In genomic region chr12:85263190-85263589, GRCm38 (mm10) we compare ENCODE assay signal across 14 mouse cellular contexts. TPM values are rescaled to one million over a fixed set of nuclear protein-coding genes. Genes with fewer than 3 reads are reported as not detected.
DNase-seq lines count a peak whose midpoint lies in the region; ATAC-seq and TF ChIP-seq lines count a peak whose summit lies in the region.
"Had no signal": no experiment of that assay in that cellular context is flagged by ENCODE, and none has a peak within 500 bp of the region (broad histone marks: within the 10 kb centered on the region; RNA-seq: fewer than 3 reads in every experiment).

No protein-coding gene starts in this region.

- H3K4me3 ChIP-seq in hindbrain, embryonic 12.5 days = no peak overlapping the region
- no peak overlapping the region for H3K4me3 ChIP-seq in hindbrain, embryonic 11.5 days (ENCODE audit: low read depth, low read length)
- H3K4me3 ChIP-seq in embryonic fibroblast, embryonic 13.5 days (ENCODE audit: insufficient read depth, low read length) = no peak overlapping the region
- no peak overlapping the region for H3K4me3 ChIP-seq in stomach, embryonic 15.5 days (replicated peaks)
- H3K4me3 ChIP-seq: forebrain, embryonic 15.5 days; heart, embryonic 13.5 days; midbrain, embryonic 15.5 days had no signal

- no peak for DNase-seq in hindbrain, embryonic 11.5 days (ENCODE audit: low spot score)
- peak; percentile 49 for DNase-seq in right cerebral cortex, adult 18-20 months
- DNase-seq in right cerebral cortex, postnatal 4 days = no peak
- no peak for DNase-seq in B cell, adult 2 months
- DNase-seq in cerebellum, postnatal 4 days (ENCODE audit: low spot score in 2 of 2) = no peak
- DNase-seq: cerebellum, postnatal 25 days; kidney, postnatal 25 days; thymus, adult 18-20 months had no signal

- 83% methylated on average over 5 of the region's 5 CpGs for WGBS in hindbrain, embryonic 12.5 days
- WGBS in hindbrain, embryonic 11.5 days = 85% methylated on average over 5 of the region's 5 CpGs
- 56% methylated on average over 5 of the region's 5 CpGs for WGBS in stomach, embryonic 15.5 days

- no peak for ATAC-seq in hindbrain, embryonic 12.5 days (ENCODE audit: low FRiP score)
- ATAC-seq in hindbrain, embryonic 11.5 days (ENCODE audit: low FRiP score) = no peak
- no peak for ATAC-seq in stomach, embryonic 15.5 days (ENCODE audit: insufficient read depth, low FRiP score, low read depth)
- ATAC-seq: forebrain, embryonic 15.5 days; midbrain, embryonic 15.5 days had no signal

- no peak for TF ChIP-seq CTCF in embryonic fibroblast, embryonic 13.5 days (IDR thresholded peaks at IDR 0.05; ENCODE audit: borderline replicate concordance, insufficient read depth, low read length)

- H3K9me3 ChIP-seq in hindbrain, embryonic 12.5 days (replicated peaks) = no peaks in the 10 kb centered on the region
- no peaks in the 10 kb centered on the region for H3K9me3 ChIP-seq in hindbrain, embryonic 11.5 days (ENCODE audit: control insufficient read depth, low read length)
- no peaks in the 10 kb centered on the region for H3K9me3 ChIP-seq in stomach, embryonic 15.5 days
- H3K9me3 ChIP-seq: forebrain, embryonic 15.5 days; heart, embryonic 13.5 days; midbrain, embryonic 15.5 days had no signal

- TF ChIP-seq POLR2A in embryonic fibroblast, embryonic 13.5 days (IDR thresholded peaks at IDR 0.05; ENCODE audit: low read depth, low read length) = no peak

- H3K4me2 ChIP-seq in hindbrain, embryonic 12.5 days (replicated peaks) = no peak overlapping the region
- no peak overlapping the region for H3K4me2 ChIP-seq in hindbrain, embryonic 11.5 days (replicated peaks; ENCODE audit: low read depth, low read length)
- no peak overlapping the region for H3K4me2 ChIP-seq in stomach, embryonic 15.5 days
- H3K4me2 ChIP-seq: forebrain, embryonic 15.5 days; heart, embryonic 13.5 days; midbrain, embryonic 15.5 days had no signal

- no peaks in the 10 kb centered on the region for H3K27me3 ChIP-seq in hindbrain, embryonic 12.5 days
- no peaks in the 10 kb centered on the region for H3K27me3 ChIP-seq in hindbrain, embryonic 11.5 days (ENCODE audit: control insufficient read depth, insufficient read depth, low read length)
- no peaks in the 10 kb centered on the region for H3K27me3 ChIP-seq in stomach, embryonic 15.5 days (replicated peaks)
- H3K27me3 ChIP-seq: forebrain, embryonic 15.5 days; heart, embryonic 13.5 days; midbrain, embryonic 15.5 days had no signal

- H3K36me3 ChIP-seq in hindbrain, embryonic 12.5 days = peaks cover 5% of the 10 kb centered on the region; the same call in 1 of the 2 replicates
- H3K36me3 ChIP-seq in hindbrain, embryonic 11.5 days (ENCODE audit: control insufficient read depth, insufficient read depth, low read length) = no peaks in the 10 kb centered on the region
- H3K36me3 ChIP-seq in stomach, embryonic 15.5 days = no peaks in the 10 kb centered on the region; the same call in 1 of the 2 replicates
- H3K36me3 ChIP-seq: forebrain, embryonic 15.5 days had no signal

- H3K27ac ChIP-seq in hindbrain, embryonic 12.5 days = no peak overlapping the region
- H3K27ac ChIP-seq in hindbrain, embryonic 11.5 days (ENCODE audit: low read depth, low read length) = no peak overlapping the region
- peak overlapping the region; percentile 35; the same call in 1 of the 2 replicates for H3K27ac ChIP-seq in embryonic fibroblast, embryonic 13.5 days (ENCODE audit: insufficient read depth, low read length)
- peak overlapping the region; percentile 74 for H3K27ac ChIP-seq in stomach, embryonic 15.5 days
- H3K27ac ChIP-seq: forebrain, embryonic 15.5 days; midbrain, embryonic 15.5 days had no signal

- H3K9ac ChIP-seq in hindbrain, embryonic 12.5 days = 0 out of 2 replicates have a peak overlapping the region, but pooled peaks have one; percentile 29
- no peak overlapping the region for H3K9ac ChIP-seq in hindbrain, embryonic 11.5 days (ENCODE audit: low read depth, low read length)
- H3K9ac ChIP-seq in stomach, embryonic 15.5 days = no peak overlapping the region
- H3K9ac ChIP-seq: forebrain, embryonic 15.5 days; heart, embryonic 13.5 days; midbrain, embryonic 15.5 days had no signal

- H3K4me1 ChIP-seq in hindbrain, embryonic 12.5 days = peaks cover 3% of the 10 kb centered on the region; the same call in 1 of the 2 replicates
- no peaks in the 10 kb centered on the region for H3K4me1 ChIP-seq in hindbrain, embryonic 11.5 days (replicated peaks; ENCODE audit: control insufficient read depth, insufficient read depth, low read length)
- peaks cover 6% of the 10 kb centered on the region for H3K4me1 ChIP-seq in embryonic fibroblast, embryonic 13.5 days (ENCODE audit: control insufficient read depth, insufficient read depth, low read length)
- peaks cover 9% of the 10 kb centered on the region; the same call in 1 of the 2 replicates for H3K4me1 ChIP-seq in stomach, embryonic 15.5 days

RNA-seq across cellular contexts. Expression of gene Mlh3, which starts 7.2 kb away (rescaled TPM):
- polyA plus RNA-seq in hindbrain, embryonic 12.5 days (2016; fragmentation: Nextera tagmentation; extraction: Ambion mirVana) = 9.1 and 9.8 TPM in 2 replicates
- polyA plus RNA-seq in hindbrain, embryonic 11.5 days (2014; fragmentation: Nextera tagmentation; extraction: Ambion mirVana) = 7.7 and 8.4 TPM in 2 replicates
- polyA plus RNA-seq in embryonic fibroblast, embryonic 13.5 days (2011; ENCODE audit: insufficient read length, low read depth, missing spikeins) = 13.4 and 14.4 TPM in 2 replicates
- 6.8 and 7.1 TPM in 2 replicates for polyA plus RNA-seq in stomach, embryonic 15.5 days (2015; fragmentation: Nextera tagmentation; extraction: Ambion mirVana)

RNA-seq across cellular contexts. Expression of gene Acyp1, which starts 25.0 kb away (rescaled TPM):
- polyA plus RNA-seq in hindbrain, embryonic 12.5 days (2016; fragmentation: Nextera tagmentation; extraction: Ambion mirVana) = 62.2 and 67.9 TPM in 2 replicates
- polyA plus RNA-seq in hindbrain, embryonic 11.5 days (2014; fragmentation: Nextera tagmentation; extraction: Ambion mirVana) = 71.4 and 73.8 TPM in 2 replicates
- polyA plus RNA-seq in embryonic fibroblast, embryonic 13.5 days (2011; ENCODE audit: insufficient read length, low read depth, missing spikeins) = 16.4 and 17.7 TPM in 2 replicates
- polyA plus RNA-seq in stomach, embryonic 15.5 days (2015; fragmentation: Nextera tagmentation; extraction: Ambion mirVana) = 52.6 and 55.6 TPM in 2 replicates

RNA-seq across cellular contexts. Expression of gene Zc2hc1c, which starts 25.2 kb away (rescaled TPM):
- polyA plus RNA-seq in hindbrain, embryonic 12.5 days (2016; fragmentation: Nextera tagmentation; extraction: Ambion mirVana) = 1.3 and 1.4 TPM in 2 replicates
- polyA plus RNA-seq in hindbrain, embryonic 11.5 days (2014; fragmentation: Nextera tagmentation; extraction: Ambion mirVana) = 1.2 and 1.5 TPM in 2 replicates
- polyA plus RNA-seq in embryonic fibroblast, embryonic 13.5 days (2011; ENCODE audit: insufficient read length, low read depth, missing spikeins) = 0.32 and 0.53 TPM in 2 replicates
- polyA plus RNA-seq in stomach, embryonic 15.5 days (2015; fragmentation: Nextera tagmentation; extraction: Ambion mirVana) = 2.2 TPM in 2 replicates

RNA-seq across cellular contexts. Expression of gene Eif2b2, which starts 43.9 kb away (rescaled TPM):
- 78.0 and 82.4 TPM in 2 replicates for polyA plus RNA-seq in hindbrain, embryonic 12.5 days (2016; fragmentation: Nextera tagmentation; extraction: Ambion mirVana)
- 90.0 and 103 TPM in 2 replicates for polyA plus RNA-seq in hindbrain, embryonic 11.5 days (2014; fragmentation: Nextera tagmentation; extraction: Ambion mirVana)
- polyA plus RNA-seq in embryonic fibroblast, embryonic 13.5 days (2011; ENCODE audit: insufficient read length, low read depth, missing spikeins) = 51.1 and 54.8 TPM in 2 replicates
- polyA plus RNA-seq in stomach, embryonic 15.5 days (2015; fragmentation: Nextera tagmentation; extraction: Ambion mirVana) = 76.7 and 78.1 TPM in 2 replicates

Comparison
In these comparisons a context has a peak if more than half of its experiments do, and no peak if none do; other contexts are left out.
1. H3K27ac ChIP-seq: peak in embryonic fibroblast, embryonic 13.5 days (single experiment) and stomach, embryonic 15.5 days (single experiment); none in hindbrain, embryonic 12.5 days (single experiment) and hindbrain, embryonic 11.5 days (single experiment).